Mouse (Mus musculus): ENCODE results near the gene Birc5. TPM values are rescaled to one million over a fixed set of nuclear protein-coding genes. Genes with fewer than 3 reads are reported as not detected.

Gene Birc5
- polyA plus RNA-seq, 1 experiment from 2014 or later, result 287 TPM

DNA sequence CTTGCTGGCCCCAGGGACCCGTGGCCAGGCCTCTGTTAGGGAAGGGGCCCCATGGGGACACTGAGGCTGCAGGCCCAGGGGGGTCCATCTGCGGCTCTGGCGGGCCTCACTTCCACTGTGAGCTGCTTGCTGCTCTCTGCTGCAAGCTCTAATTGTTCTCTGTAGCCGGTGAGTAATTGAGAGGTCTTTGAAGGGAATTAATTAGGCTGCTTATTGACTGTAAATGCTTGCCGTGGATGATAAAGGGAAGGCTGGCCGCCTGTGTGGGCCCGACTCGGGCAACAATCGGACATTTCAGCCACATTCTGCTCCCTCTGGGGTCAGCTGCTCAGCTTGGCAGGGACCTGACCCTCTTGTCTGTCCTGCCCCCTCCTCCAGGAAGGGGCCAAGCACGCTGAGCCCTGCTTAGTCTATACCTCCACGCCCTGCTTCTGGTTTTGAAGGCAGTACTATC is 40.9 kb downstream of the Birc5 start:
- H3K36me3 ChIP-seq (ENCODE audit: control insufficient read depth, insufficient read depth, low read length), result no peaks in the 10 kb centered on the region
- H3K4me3 ChIP-seq (ENCODE audit: low read depth, low read length), result no peak overlapping the region
- H3K9ac ChIP-seq (ENCODE audit: low read length), result peak overlapping the region; percentile 33; the same call in 1 of the 2 replicates
- H3K27ac ChIP-seq (ENCODE audit: low read depth, low read length), result peak overlapping the region; percentile 56; the same call in 1 of the 2 replicates
- peak overlapping the region; percentile 38 for H3K4me2 ChIP-seq (ENCODE audit: low read depth)
- no peaks in the 10 kb centered on the region for H3K9me3 ChIP-seq (ENCODE audit: control insufficient read depth, low read length)
- WGBS, result 4% methylated on average over 11 of the region's 11 CpGs
- H3K27me3 ChIP-seq (ENCODE audit: control insufficient read depth, insufficient read depth, low read length), result peaks cover 9% of the 10 kb centered on the region
- DNase-seq (ENCODE audit: low spot score) (peak; percentile 43), ATAC-seq (ENCODE audit: insufficient read depth, low FRiP score, low TSS enrichment) (peak; percentile 55; the same call in 1 of the 2 replicates)
- H3K4me1 ChIP-seq (ENCODE audit: control insufficient read depth, insufficient read depth, low read length), result peaks cover 26% of the 10 kb centered on the region

- H3K27ac ChIP-seq (ENCODE audit: low read depth, low read length), result 0 out of 2 replicates have a peak overlapping the region, but pooled peaks have one; percentile 17
- H3K4me1 ChIP-seq (ENCODE audit: control insufficient read depth, insufficient read depth, low read length), result peaks cover 26% of the 10 kb centered on the region
- DNase-seq (ENCODE audit: low spot score) (peak; percentile 46), ATAC-seq (ENCODE audit: insufficient read depth, low FRiP score, low TSS enrichment) (no peak)
- peaks cover 9% of the 10 kb centered on the region for H3K27me3 ChIP-seq (ENCODE audit: control insufficient read depth, insufficient read depth, low read length)
- H3K9me3 ChIP-seq (ENCODE audit: control insufficient read depth, low read length), result no peaks in the 10 kb centered on the region
- no peak overlapping the region for H3K4me3 ChIP-seq (ENCODE audit: low read depth, low read length)
- H3K36me3 ChIP-seq (ENCODE audit: control insufficient read depth, insufficient read depth, low read length), result no peaks in the 10 kb centered on the region
- WGBS, result 17% methylated on average over 13 of the region's 13 CpGs
- H3K9ac ChIP-seq (ENCODE audit: low read length), result no peak overlapping the region
- H3K4me2 ChIP-seq (ENCODE audit: low read depth), result no peak overlapping the region
Observed at GRCm38 (mm10) chr11:117890519-117891282, 41.6 kb downstream of the Birc5 start.

GRCm38 (mm10) chr11:117891581-117892175 is 42.6 kb downstream of the Birc5 start:
- Histone ChIP-seq H3K27ac (ENCODE audit: low read depth, low read length) (no peak overlapping the region), H3K4me3 (ENCODE audit: low read depth, low read length) (no peak overlapping the region), H3K4me2 (ENCODE audit: low read depth) (no peak overlapping the region), H3K36me3 (ENCODE audit: control insufficient read depth, insufficient read depth, low read length) (no peaks in the 10 kb centered on the region), H3K27me3 (ENCODE audit: control insufficient read depth, insufficient read depth, low read length) (peaks cover 9% of the 10 kb centered on the region), H3K9ac (ENCODE audit: low read length) (no peak overlapping the region), H3K9me3 (ENCODE audit: control insufficient read depth, low read length) (no peaks in the 10 kb centered on the region), H3K4me1 (ENCODE audit: control insufficient read depth, insufficient read depth, low read length) (peaks cover 26% of the 10 kb centered on the region)
- WGBS, result 92% methylated on average over 19 of the region's 19 CpGs
- DNase-seq (ENCODE audit: low spot score) (no peak), ATAC-seq (ENCODE audit: insufficient read depth, low FRiP score, low TSS enrichment) (no peak)

- ATAC-seq (ENCODE audit: insufficient read depth, low FRiP score, low TSS enrichment), result no peak
- Histone ChIP-seq H3K4me2 (ENCODE audit: low read depth) (no peak overlapping the region), H3K36me3 (ENCODE audit: control insufficient read depth, insufficient read depth, low read length) (no peaks in the 10 kb centered on the region), H3K4me3 (ENCODE audit: low read depth, low read length) (no peak overlapping the region), H3K27ac (ENCODE audit: low read depth, low read length) (no peak overlapping the region), H3K4me1 (ENCODE audit: control insufficient read depth, insufficient read depth, low read length) (peaks cover 26% of the 10 kb centered on the region), H3K9ac (ENCODE audit: low read length) (no peak overlapping the region), H3K27me3 (ENCODE audit: control insufficient read depth, insufficient read depth, low read length) (peaks cover 9% of the 10 kb centered on the region), H3K9me3 (ENCODE audit: control insufficient read depth, low read length) (no peaks in the 10 kb centered on the region)
- WGBS, result 52% methylated on average over 6 of the region's 6 CpGs
- no peak for DNase-seq (ENCODE audit: low spot score)
Observed at GRCm38 (mm10) chr11:117892199-117892598, 43.1 kb downstream of the Birc5 start.

DNA sequence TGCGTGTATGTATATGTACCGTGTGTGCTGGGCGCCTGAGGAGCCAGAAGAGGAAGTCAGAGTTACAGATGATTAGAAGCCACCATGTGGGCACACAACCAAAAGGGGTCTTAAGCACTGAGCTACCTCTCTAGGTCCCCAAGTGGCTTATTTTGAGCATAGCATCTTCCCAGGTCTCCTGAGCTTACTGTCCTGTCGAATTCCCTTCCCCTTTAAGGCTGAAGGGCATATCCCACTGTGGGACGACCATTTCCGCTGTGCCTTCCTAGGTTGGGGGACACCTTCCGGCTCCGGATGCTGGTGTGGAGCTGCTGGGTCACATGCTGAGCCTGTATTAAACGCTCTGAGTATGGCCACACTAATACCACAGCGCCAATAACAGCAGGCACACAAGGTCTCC is 45.6 kb downstream of the Birc5 start:
- no peaks in the 10 kb centered on the region for H3K9me3 ChIP-seq (ENCODE audit: control insufficient read depth, low read length)
- no peaks in the 10 kb centered on the region for H3K36me3 ChIP-seq (ENCODE audit: control insufficient read depth, insufficient read depth, low read length)
- no peak overlapping the region for H3K9ac ChIP-seq (ENCODE audit: low read length)
- no peak for ATAC-seq (ENCODE audit: insufficient read depth, low FRiP score, low TSS enrichment)
- no peak for DNase-seq (ENCODE audit: low spot score)
- H3K4me3 ChIP-seq (ENCODE audit: low read depth, low read length), result no peak overlapping the region
- 61% methylated on average over 10 of the region's 10 CpGs for WGBS
- H3K4me1 ChIP-seq (ENCODE audit: control insufficient read depth, insufficient read depth, low read length), result peaks cover 11% of the 10 kb centered on the region
- peaks cover 2% of the 10 kb centered on the region; the same call in 1 of the 2 replicates for H3K27me3 ChIP-seq (ENCODE audit: control insufficient read depth, insufficient read depth, low read length)
- H3K4me2 ChIP-seq (ENCODE audit: low read depth), result no peak overlapping the region
- no peak overlapping the region for H3K27ac ChIP-seq (ENCODE audit: low read depth, low read length)

DNA sequence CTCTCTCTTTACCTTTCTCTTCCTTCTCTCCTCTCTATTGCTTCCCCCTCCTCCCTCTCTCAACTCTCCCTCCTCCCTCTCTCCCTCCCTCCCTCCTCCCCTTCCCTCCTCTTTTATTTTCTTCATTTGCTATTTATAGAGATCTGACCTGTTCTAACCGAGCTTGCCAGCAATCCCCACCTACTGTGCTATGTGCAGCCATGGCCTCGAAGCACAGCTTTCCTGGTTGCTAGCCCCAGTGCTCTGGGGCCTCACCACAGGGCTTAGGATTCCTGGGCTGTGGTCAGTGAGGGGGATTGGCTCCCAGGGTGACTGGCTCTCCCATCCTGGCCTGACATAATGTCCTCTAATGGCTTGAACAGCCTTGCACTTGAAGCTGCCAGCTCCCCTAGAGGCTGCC is 47.5 kb downstream of the Birc5 start:
- DNase-seq (ENCODE audit: low spot score), result no peak
- H3K4me3 ChIP-seq (ENCODE audit: low read depth, low read length), result no peak overlapping the region
- no peaks in the 10 kb centered on the region for H3K9me3 ChIP-seq (ENCODE audit: control insufficient read depth, low read length)
- no peak for ATAC-seq (ENCODE audit: insufficient read depth, low FRiP score, low TSS enrichment)
- H3K9ac ChIP-seq (ENCODE audit: low read length), result no peak overlapping the region
- H3K4me1 ChIP-seq (ENCODE audit: control insufficient read depth, insufficient read depth, low read length), result no peaks in the 10 kb centered on the region
- no peaks in the 10 kb centered on the region for H3K36me3 ChIP-seq (ENCODE audit: control insufficient read depth, insufficient read depth, low read length)
- WGBS, result 72% methylated on average over 2 of the region's 2 CpGs
- H3K27me3 ChIP-seq (ENCODE audit: control insufficient read depth, insufficient read depth, low read length), result no peaks in the 10 kb centered on the region; the same call in 1 of the 2 replicates
- no peak overlapping the region for H3K27ac ChIP-seq (ENCODE audit: low read depth, low read length)
- no peak overlapping the region for H3K4me2 ChIP-seq (ENCODE audit: low read depth)

GRCm38 (mm10) chr11:117902282-117902681 is 53.2 kb downstream of the Birc5 start:
- no peak for DNase-seq (ENCODE audit: low spot score)
- Histone ChIP-seq H3K4me1 (ENCODE audit: control insufficient read depth, insufficient read depth, low read length) (no peaks in the 10 kb centered on the region), H3K27me3 (ENCODE audit: control insufficient read depth, insufficient read depth, low read length) (no peaks in the 10 kb centered on the region), H3K4me2 (ENCODE audit: low read depth) (no peak overlapping the region), H3K4me3 (ENCODE audit: low read depth, low read length) (no peak overlapping the region), H3K36me3 (ENCODE audit: control insufficient read depth, insufficient read depth, low read length) (no peaks in the 10 kb centered on the region), H3K9ac (ENCODE audit: low read length) (no peak overlapping the region), H3K27ac (ENCODE audit: low read depth, low read length) (no peak overlapping the region), H3K9me3 (ENCODE audit: control insufficient read depth, low read length) (no peaks in the 10 kb centered on the region)
- 66% methylated on average over 2 of the region's 2 CpGs for WGBS
- ATAC-seq (ENCODE audit: insufficient read depth, low FRiP score, low TSS enrichment), result no peak

DNA sequence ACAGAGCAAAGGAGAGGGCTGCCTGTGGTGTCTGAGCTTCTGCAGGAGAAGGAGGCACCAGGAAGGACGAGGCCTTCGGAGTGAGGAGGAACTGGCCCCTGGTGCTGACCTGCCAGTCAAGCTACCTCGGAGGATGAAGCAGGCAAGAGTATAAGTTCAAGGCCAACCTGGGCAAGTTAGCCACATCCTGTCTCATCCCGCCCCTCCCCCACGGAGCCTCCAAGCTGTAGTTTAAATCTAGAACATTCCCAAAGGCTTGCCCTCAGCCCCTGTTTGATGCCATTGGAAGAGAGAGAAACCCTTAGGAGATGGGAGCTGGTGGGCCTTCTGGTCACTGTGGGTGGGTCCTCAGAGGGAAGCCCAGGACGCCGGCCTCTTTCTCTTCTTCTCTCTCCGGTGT is 55.4 kb downstream of the Birc5 start:
- WGBS, result 85% methylated on average over 8 of the region's 8 CpGs
- no peak for ATAC-seq (ENCODE audit: insufficient read depth, low FRiP score, low TSS enrichment)
- no peak overlapping the region for H3K9ac ChIP-seq (ENCODE audit: low read length)

More for the DNA sequence above, 55.4 kb downstream of the Birc5 start:
- Histone ChIP-seq H3K4me3 (ENCODE audit: low read depth, low read length) (no peak overlapping the region), H3K9me3 (ENCODE audit: control insufficient read depth, low read length) (no peaks in the 10 kb centered on the region), H3K4me2 (ENCODE audit: low read depth) (no peak overlapping the region), H3K27ac (ENCODE audit: low read depth, low read length) (no peak overlapping the region), H3K27me3 (ENCODE audit: control insufficient read depth, insufficient read depth, low read length) (no peaks in the 10 kb centered on the region), H3K4me1 (ENCODE audit: control insufficient read depth, insufficient read depth, low read length) (no peaks in the 10 kb centered on the region), H3K36me3 (ENCODE audit: control insufficient read depth, insufficient read depth, low read length) (no peaks in the 10 kb centered on the region)
- no peak for DNase-seq (ENCODE audit: low spot score)

Measured in neural tube, embryonic 11.5 days (tissue).